Mouse (Mus musculus) bone marrow macrophage, adult 2 months (primary cell): ENCODE measurements around the gene Fam166a.

ENCODE experiments used
- CTCF ChIP-seq: IDR thresholded peaks from 2 replicates; pipeline ENCODE4 v1.5.1; 2012; ENCODE audit warnings: low read depth, mild to moderate bottlenecking, low read length, moderate library complexity
- POLR2A ChIP-seq: IDR thresholded peaks from 2 replicates; pipeline ENCODE4 v1.6.1; 2012; ENCODE audit warnings: mild to moderate bottlenecking, low read depth, low read length, borderline replicate concordance

DNA sequence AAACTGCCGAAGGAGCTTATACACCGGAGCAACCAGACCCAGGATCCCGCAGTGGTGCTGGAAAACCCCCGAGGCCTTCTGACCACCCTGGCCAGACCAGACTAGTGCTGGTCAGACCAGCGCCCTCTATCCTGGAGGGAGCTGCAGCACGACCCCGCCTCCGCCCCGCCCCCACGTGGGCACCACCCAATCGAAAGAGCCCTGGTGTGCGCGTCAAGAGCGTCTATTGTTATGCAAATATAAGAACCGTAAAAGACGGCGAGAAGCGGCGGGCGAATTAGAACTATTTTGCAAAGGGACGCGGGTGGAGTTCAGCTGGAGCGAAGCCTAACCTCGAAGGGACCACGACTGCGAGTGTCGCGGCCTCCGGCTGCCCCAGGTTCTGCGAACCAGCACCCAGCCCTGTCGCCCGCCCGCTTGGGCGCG, 38.1 kb upstream of the Fam166a start, which contains the start of gene Nrarp:
- TF ChIP-seq CTCF (no peak), POLR2A (no peak)
